ENCODE assay signal across 16 mouse cellular contexts in the genomic region with DNA sequence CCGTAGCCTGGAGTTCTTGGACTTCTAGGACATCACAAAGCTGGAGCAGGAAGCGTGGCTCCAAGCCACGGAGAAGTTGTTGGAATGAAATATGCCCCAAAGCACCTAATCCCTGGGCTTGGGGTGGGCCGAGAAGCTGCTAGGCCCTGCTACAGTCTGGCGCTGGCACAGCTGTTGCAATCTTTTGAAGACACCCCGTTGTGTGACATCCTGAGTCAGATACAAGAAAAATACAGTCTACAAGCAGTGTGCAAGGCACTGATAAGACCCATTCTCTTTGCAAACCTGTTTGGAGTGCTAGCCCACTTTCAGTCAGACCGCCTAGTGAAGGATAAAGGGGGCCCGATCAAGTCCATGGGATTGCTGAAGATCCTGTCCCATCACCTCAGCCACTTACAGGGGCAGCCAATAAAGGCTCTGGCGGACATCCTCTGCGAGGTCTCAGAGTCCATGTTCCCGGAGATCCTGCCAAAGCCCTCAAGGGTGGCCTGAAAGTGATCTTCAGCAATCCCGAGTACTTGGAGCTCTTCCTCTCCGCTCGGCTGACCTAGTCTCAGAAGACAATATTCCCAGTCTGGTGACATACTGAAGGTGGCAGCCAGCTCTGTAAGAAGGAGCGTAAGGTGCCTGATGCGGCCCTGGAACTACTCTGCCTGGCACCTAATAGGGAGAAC.
"Had no signal": no experiment of that assay in that cellular context is flagged by ENCODE, and none has a peak within 500 bp of the region (broad histone marks: within the 10 kb centered on the region; RNA-seq: fewer than 3 reads in every experiment).

No protein-coding gene starts in this region.

- H3K4me2 ChIP-seq: limb, embryonic 13.5 days; midbrain, embryonic 12.5 days; neural tube, embryonic 13.5 days; stomach, embryonic 15.5 days had no signal

- ATAC-seq: midbrain, embryonic 16.5 days had no signal

- H3K4me1 ChIP-seq: midbrain, embryonic 12.5 days; neural tube, embryonic 13.5 days; stomach, embryonic 15.5 days had no signal

- H3K36me3 ChIP-seq: limb, embryonic 13.5 days; midbrain, embryonic 12.5 days; neural tube, embryonic 13.5 days; stomach, embryonic 15.5 days had no signal

- H3K9ac ChIP-seq: limb, embryonic 13.5 days; midbrain, embryonic 12.5 days; neural tube, embryonic 13.5 days; stomach, embryonic 15.5 days had no signal

- DNase-seq: kidney, adult 11 months; kidney, adult 9 months; kidney, postnatal 4 days; left cerebral cortex, postnatal 4 days; lung, adult 18-20 months; retina, postnatal 1 day; right cerebral cortex, postnatal 4 days; spleen, adult 18-20 months; thymus, postnatal 4 days had no signal

- H3K27ac ChIP-seq: kidney, postnatal 0 days; layer of hippocampus, adult 2 months; limb, embryonic 13.5 days; midbrain, embryonic 12.5 days; neural tube, embryonic 13.5 days; stomach, embryonic 15.5 days had no signal

- H3K27me3 ChIP-seq: midbrain, embryonic 12.5 days; neural tube, embryonic 13.5 days; stomach, embryonic 15.5 days had no signal

- H3K9me3 ChIP-seq: limb, embryonic 13.5 days; midbrain, embryonic 12.5 days; neural tube, embryonic 13.5 days; stomach, embryonic 15.5 days had no signal

- H3K4me3 ChIP-seq: layer of hippocampus, adult 2 months; limb, embryonic 13.5 days; midbrain, embryonic 12.5 days; neural tube, embryonic 13.5 days; stomach, embryonic 15.5 days had no signal
